Mouse (Mus musculus) midbrain, embryonic 14.5 days (tissue): Measurements from ENCODE around the gene Jazf1. TPM values are rescaled to one million over a fixed set of nuclear protein-coding genes. Genes with fewer than 3 reads are reported as not detected.

Experiments
- ATAC-seq: fragments of 200-750 bp; cut with Nextera tagmentation; 2 replicates; pipeline ENCODE4 v1.8.0; 2017; ENCODE audit warnings: moderate number of reproducible peaks, moderate library complexity; ENCODE audit not compliant: low FRiP score, low TSS enrichment
- DNase-seq: peaks from one replicate; pipeline ENCODE4 v3.0.0-alpha.2; 2015
- H3K27ac ChIP-seq: fragments of 300-500 bp; sonication (generic); replicated peaks from 2 replicates; pipeline ENCODE4 v1.5.1; 2014; ENCODE audit warnings: mild to moderate bottlenecking, low read depth, low read length, moderate library complexity
- H3K27me3 ChIP-seq: fragments of 300-500 bp; sonication (generic); 2 replicates; pipeline ENCODE4 v1.6.1; 2014; ENCODE audit warnings: low read length, control low read depth, mixed read lengths; ENCODE audit not compliant: control insufficient read depth, insufficient read depth
- H3K36me3 ChIP-seq: fragments of 300-500 bp; sonication (generic); 2 replicates; pipeline ENCODE4 v1.6.1; 2014; ENCODE audit warnings: low read length, control low read depth; ENCODE audit not compliant: control insufficient read depth, insufficient read depth
- H3K4me1 ChIP-seq: fragments of 300-500 bp; sonication (generic); 2 replicates; pipeline ENCODE4 v1.6.1; 2014; ENCODE audit warnings: mild to moderate bottlenecking, antibody characterized with exemption, low read length, control low read depth; ENCODE audit not compliant: control insufficient read depth, insufficient read depth
- H3K4me2 ChIP-seq: fragments of 300-500 bp; sonication (generic); 2 replicates; pipeline ENCODE4 v1.6.1; 2014; ENCODE audit warnings: mild to moderate bottlenecking, low read length, moderate library complexity
- H3K4me3 ChIP-seq: fragments of 300-500 bp; sonication (generic); replicated peaks from 2 replicates; pipeline ENCODE4 v1.5.1; 2014; ENCODE audit warnings: low read depth, low read length
- H3K9ac ChIP-seq: fragments of 300-500 bp; sonication (generic); replicated peaks from 2 replicates; pipeline ENCODE4 v1.6.1; 2014; ENCODE audit warnings: mild to moderate bottlenecking, low read length, moderate library complexity
- H3K9me3 ChIP-seq: fragments of 300-500 bp; sonication (generic); 2 replicates; pipeline ENCODE4 v1.6.1; 2016; ENCODE audit warnings: low read length, control low read depth, mixed read lengths; ENCODE audit not compliant: control insufficient read depth
- WGBS: fragments of 180-500 bp; shearing (Covaris S2); extraction: QIAGEN DNeasy Blood & Tissue Kit; methylation state at CpG from one replicate; pipeline ENCODE4 v1.1.7; 2014; 5-methylcytosine and 5-hydroxymethylcytosine counted together
- polyA plus RNA-seq: library from polyadenylated mRNA; unstranded; fragments of >200 nt; fragmentation: Nextera tagmentation; extraction: Ambion mirVana; gene quantifications from 2 replicates; pipeline ENCODE4 v1.2.1, GENCODE M21; 2014

Gene Jazf1
- polyA plus RNA-seq, 1 experiment from 2014 or later: 39.6 TPM

DNA sequence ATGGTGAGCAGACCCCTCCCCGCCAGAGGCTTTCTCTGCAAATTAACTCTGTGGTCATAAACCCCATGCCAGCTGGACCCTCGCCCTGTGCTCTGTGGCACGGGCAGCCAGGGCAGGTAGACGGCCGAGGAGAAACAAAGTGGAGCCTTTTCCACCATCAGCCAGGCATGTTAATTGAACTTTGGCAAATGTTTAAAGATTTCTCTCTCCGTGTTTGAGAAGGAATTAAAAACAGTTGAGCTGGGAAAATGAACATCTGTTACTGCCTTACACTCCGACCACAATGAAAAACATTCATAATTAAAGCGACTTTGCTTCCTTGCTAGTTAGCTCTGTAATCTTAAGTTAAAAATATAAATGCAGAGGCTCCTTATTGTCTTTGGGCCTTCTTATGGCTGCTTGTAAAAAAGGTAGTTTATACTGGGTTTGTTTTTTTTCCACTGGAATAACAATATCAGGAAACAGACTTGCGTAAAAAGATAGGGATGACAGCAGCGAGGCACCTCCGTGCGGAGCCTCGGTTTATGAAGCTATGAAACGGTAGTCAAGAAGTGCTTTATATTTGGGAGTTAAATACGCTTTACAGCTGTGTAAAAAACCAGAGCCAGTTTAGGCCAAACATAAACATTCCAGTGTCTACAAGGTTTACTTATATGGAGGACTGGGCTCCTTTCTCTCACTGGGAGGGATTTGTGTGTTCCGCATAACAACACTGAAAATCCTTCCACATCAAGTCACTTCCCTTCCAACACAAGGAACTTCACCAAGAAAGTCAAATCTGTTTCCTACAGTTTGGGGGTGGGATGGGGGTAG, 273.2 kb downstream of the Jazf1 start:
- H3K9ac ChIP-seq: no peak overlapping the region
- ATAC-seq: no peak
- no peak overlapping the region for H3K27ac ChIP-seq
- H3K36me3 ChIP-seq: no peaks in the 10 kb centered on the region
- H3K27me3 ChIP-seq: no peaks in the 10 kb centered on the region
- H3K4me1 ChIP-seq: no peaks in the 10 kb centered on the region
- DNase-seq: peak; percentile 15
- H3K9me3 ChIP-seq: no peaks in the 10 kb centered on the region
- 82% methylated on average over 16 of the region's 16 CpGs for WGBS
- H3K4me3 ChIP-seq: no peak overlapping the region
- no peak overlapping the region for H3K4me2 ChIP-seq

DNA sequence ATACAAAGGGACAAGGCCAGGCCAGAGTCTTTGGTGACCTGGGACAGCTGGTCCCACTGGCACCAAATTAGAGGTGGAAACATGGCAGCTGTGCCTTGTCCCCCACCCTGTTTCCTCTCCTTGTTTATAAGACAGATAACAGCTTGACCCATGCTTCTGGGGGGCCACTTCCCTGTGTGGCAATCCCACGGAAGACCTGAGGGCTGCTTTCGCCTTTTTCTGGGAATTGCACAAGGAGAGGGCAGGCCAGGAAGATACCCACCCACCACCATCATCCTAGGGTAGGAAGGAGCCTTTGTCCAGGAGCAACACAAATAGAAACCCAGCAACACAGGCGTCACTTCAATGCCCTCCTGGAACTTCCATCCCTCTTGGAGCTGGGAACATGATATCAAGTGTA, 276.0 kb downstream of the Jazf1 start:
- ATAC-seq: no peak
- H3K4me2 ChIP-seq: no peak overlapping the region
- WGBS: 90% methylated on average over 3 of the region's 3 CpGs

GRCm38 (mm10) chr6:52790781-52791180, 277.6 kb downstream of the Jazf1 start:
- ATAC-seq: no peak
- Histone ChIP-seq H3K4me3 (no peak overlapping the region), H3K9me3 (no peaks in the 10 kb centered on the region), H3K4me2 (no peak overlapping the region), H3K9ac (no peak overlapping the region), H3K27ac (no peak overlapping the region), H3K36me3 (no peaks in the 10 kb centered on the region), H3K4me1 (no peaks in the 10 kb centered on the region), H3K27me3 (no peaks in the 10 kb centered on the region)
- DNase-seq: no peak
- WGBS: 79% methylated on average over 4 of the region's 4 CpGs

More for the DNA sequence above, 276.0 kb downstream of the Jazf1 start:
- no peak overlapping the region for H3K4me3 ChIP-seq
- DNase-seq: no peak
- H3K27ac ChIP-seq: no peak overlapping the region
- H3K27me3 ChIP-seq: no peaks in the 10 kb centered on the region
- H3K9ac ChIP-seq: no peak overlapping the region
- no peaks in the 10 kb centered on the region for H3K9me3 ChIP-seq
- H3K4me1 ChIP-seq: no peaks in the 10 kb centered on the region
- no peaks in the 10 kb centered on the region for H3K36me3 ChIP-seq

DNA sequence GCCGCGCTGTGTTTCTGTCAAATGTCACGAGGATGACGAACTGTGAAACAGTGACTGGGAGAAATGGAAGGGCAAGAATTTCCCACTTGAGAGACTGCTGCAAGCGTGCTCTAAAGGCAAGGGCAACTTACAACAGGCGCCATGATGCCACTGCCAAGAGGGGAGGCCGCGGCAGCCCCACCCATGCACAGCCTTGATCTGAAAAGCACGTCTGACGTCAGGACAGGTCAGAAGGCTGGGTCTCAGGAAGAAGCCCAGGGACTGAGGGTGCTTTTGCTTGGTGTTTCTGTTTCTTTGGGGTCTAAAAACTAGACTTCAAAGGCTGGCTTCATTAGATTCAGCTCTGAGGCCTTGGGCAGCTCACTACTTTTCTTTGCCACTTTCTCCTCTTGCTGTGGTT, 278.1 kb downstream of the Jazf1 start:
- Histone ChIP-seq H3K36me3 (no peaks in the 10 kb centered on the region), H3K27ac (no peak overlapping the region), H3K4me2 (no peak overlapping the region), H3K4me3 (no peak overlapping the region), H3K9ac (no peak overlapping the region), H3K9me3 (no peaks in the 10 kb centered on the region), H3K4me1 (no peaks in the 10 kb centered on the region), H3K27me3 (no peaks in the 10 kb centered on the region)
- WGBS: 87% methylated on average over 10 of the region's 10 CpGs
- no peak for ATAC-seq
- no peak for DNase-seq

- Histone ChIP-seq H3K4me2 (no peak overlapping the region), H3K27me3 (no peaks in the 10 kb centered on the region), H3K27ac (no peak overlapping the region), H3K9ac (no peak overlapping the region), H3K4me3 (no peak overlapping the region), H3K9me3 (no peaks in the 10 kb centered on the region), H3K36me3 (0 out of 2 replicates have a peak, but pooled peaks cover 3% of the 10 kb centered on the region), H3K4me1 (no peaks in the 10 kb centered on the region)
- 83% methylated on average over 5 of the region's 5 CpGs for WGBS
- ATAC-seq: no peak
- DNase-seq: no peak
Observed at GRCm38 (mm10) chr6:52779546-52779945, 288.9 kb downstream of the Jazf1 start.

DNA sequence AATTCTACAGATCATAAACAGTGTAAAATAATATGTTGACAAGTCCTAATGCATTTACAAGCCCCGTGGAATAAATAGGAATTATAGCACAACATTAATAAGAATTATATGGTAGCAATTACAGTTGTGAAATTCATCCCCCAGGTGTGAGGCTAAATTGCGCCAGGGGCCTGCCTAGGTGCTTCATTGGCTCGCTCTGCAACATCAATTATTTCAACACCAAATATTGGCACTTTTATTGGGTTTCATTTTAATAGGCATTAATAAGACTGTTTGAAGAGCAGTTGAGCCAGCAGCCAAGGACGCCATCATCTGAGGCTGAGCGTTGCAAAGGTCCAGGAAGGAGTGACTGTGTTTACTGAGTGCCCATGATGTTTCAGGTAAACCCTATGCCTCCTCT, 289.9 kb downstream of the Jazf1 start:
- no peak for DNase-seq
- H3K4me2 ChIP-seq: no peak overlapping the region
- 93% methylated on average over 5 of the region's 5 CpGs for whole genome bisulfite sequencing

GRCm38 (mm10) chr6:52777034-52777433, 291.4 kb downstream of the Jazf1 start:
- 0 out of 2 replicates have a peak, but pooled peaks cover 3% of the 10 kb centered on the region for H3K36me3 ChIP-seq
- WGBS: 72% methylated on average over 8 of the region's 8 CpGs
- H3K9me3 ChIP-seq: no peaks in the 10 kb centered on the region
- H3K4me3 ChIP-seq: no peak overlapping the region
- ATAC-seq: no peak
- DNase-seq: no peak
- peak overlapping the region; percentile 41; the same call in 1 of the 2 replicates for H3K27ac ChIP-seq
- H3K27me3 ChIP-seq: no peaks in the 10 kb centered on the region
- no peak overlapping the region for H3K9ac ChIP-seq
- no peak overlapping the region for H3K4me2 ChIP-seq
- no peaks in the 10 kb centered on the region for H3K4me1 ChIP-seq

More for the DNA sequence above, 289.9 kb downstream of the Jazf1 start:
- no peaks in the 10 kb centered on the region for H3K9me3 ChIP-seq
- H3K4me1 ChIP-seq: no peaks in the 10 kb centered on the region
- H3K27me3 ChIP-seq: no peaks in the 10 kb centered on the region
- no peak overlapping the region for H3K9ac ChIP-seq
- ATAC-seq: no peak
- H3K36me3 ChIP-seq: 0 out of 2 replicates have a peak, but pooled peaks cover 3% of the 10 kb centered on the region
- H3K27ac ChIP-seq: no peak overlapping the region
- H3K4me3 ChIP-seq: no peak overlapping the region

DNA sequence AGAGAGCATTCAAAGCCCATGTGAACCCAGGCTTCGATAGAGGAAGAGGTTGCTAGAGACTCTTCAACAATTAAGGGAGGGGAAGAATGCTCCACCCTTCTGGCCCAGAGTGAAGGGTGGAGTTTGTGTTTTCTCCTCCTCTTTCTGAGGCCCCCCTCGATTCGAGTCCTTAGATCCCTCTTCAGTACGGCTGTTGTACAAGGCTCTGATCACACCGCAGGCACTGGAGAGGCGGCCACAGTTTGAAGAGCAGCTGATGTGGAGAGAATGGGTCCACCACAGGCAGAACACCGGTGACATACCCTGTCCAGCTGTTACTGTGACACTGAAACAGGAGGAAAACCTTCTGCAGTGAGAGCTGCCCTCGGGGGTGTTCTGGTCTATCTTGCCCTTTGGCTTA, 292.5 kb downstream of the Jazf1 start:
- Histone ChIP-seq H3K36me3 (0 out of 2 replicates have a peak, but pooled peaks cover 3% of the 10 kb centered on the region), H3K4me2 (no peak overlapping the region), H3K9ac (no peak overlapping the region), H3K27ac (no peak overlapping the region), H3K27me3 (no peaks in the 10 kb centered on the region), H3K4me3 (no peak overlapping the region), H3K9me3 (no peaks in the 10 kb centered on the region), H3K4me1 (no peaks in the 10 kb centered on the region)
- 89% methylated on average over 8 of the region's 8 CpGs for WGBS
- no peak for DNase-seq
- no peak for ATAC-seq

DNA sequence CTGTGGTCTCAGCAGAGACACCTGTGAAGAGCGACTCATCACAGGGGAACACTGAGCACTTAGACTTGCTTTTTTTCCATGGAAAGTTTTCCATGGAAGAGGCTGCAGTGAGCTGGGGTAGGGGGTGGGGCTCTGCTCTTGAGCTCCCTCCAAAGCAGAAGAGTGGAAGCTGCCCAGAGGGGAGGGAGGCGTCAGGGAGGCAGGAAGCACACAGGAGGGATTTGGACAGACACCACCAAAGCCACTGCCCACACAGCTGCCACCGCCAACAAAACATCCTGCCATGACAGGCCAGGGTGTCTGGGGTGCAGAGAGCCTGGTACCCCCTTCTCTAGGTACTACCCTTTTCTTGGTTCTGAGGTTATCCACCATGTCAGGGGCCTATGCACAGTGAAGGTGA, 293.1 kb downstream of the Jazf1 start:
- Histone ChIP-seq H3K27me3 (no peaks in the 10 kb centered on the region), H3K9me3 (no peaks in the 10 kb centered on the region), H3K9ac (no peak overlapping the region), H3K36me3 (peaks cover 8% of the 10 kb centered on the region), H3K4me3 (no peak overlapping the region), H3K4me1 (no peaks in the 10 kb centered on the region), H3K27ac (no peak overlapping the region), H3K4me2 (no peak overlapping the region)
- no peak for ATAC-seq
- no peak for DNase-seq
- 79% methylated on average over 3 of the region's 3 CpGs for WGBS
